Mouse (Mus musculus) testis, adult 2 months (tissue): ENCODE data around the gene Msmb.

Experiments
- CTCF ChIP-seq: fragments of 200-500 bp; IDR thresholded peaks from 2 replicates; pipeline ENCODE4 v1.5.1; 2012; ENCODE audit warnings: low read depth, mild to moderate bottlenecking, inconsistent platforms, low read length, moderate library complexity; ENCODE audit not compliant: control insufficient read depth, insufficient read depth, insufficient replicate concordance
- POLR2A ChIP-seq: fragments of 200-500 bp; IDR thresholded peaks from 2 replicates; pipeline ENCODE4 v1.6.1; 2012; ENCODE audit warnings: low read depth, mild to moderate bottlenecking, inconsistent platforms, low read length, moderate library complexity; ENCODE audit not compliant: control insufficient read depth

- no peak for TF ChIP-seq POLR2A
- TF ChIP-seq CTCF = no peak
These were observed at the start of gene Msmb for GRCm38 (mm10) chr14:32141723-32142122.
